In genomic region chr13:25274934-25275565, GRCm38 (mm10) we compare ENCODE assay signal across 20 mouse cellular contexts.
A peak's percentile ranks its signal among the peaks of the same experiment; 100 is the strongest.
DNase-seq lines count a peak whose midpoint lies in the region.
"Had no signal": no experiment of that assay in that cellular context is flagged by ENCODE, and none has a peak within 500 bp of the region (broad histone marks: within the 10 kb centered on the region; RNA-seq: fewer than 3 reads in every experiment).

No protein-coding gene starts in this region.

- DNase-seq in embryo, embryonic 9.5 days (ENCODE audit: extremely low spot score): peak; percentile 17
- DNase-seq in embryo, embryonic 11 days: no peak
- peak; percentile 13 for DNase-seq in MN1 (ENCODE audit: low spot score)
- peak; percentile 85 for DNase-seq in ZHBTc4 (ENCODE audit: low read depth, low spot score)
- DNase-seq in yolk sac, embryonic 10.5 days (ENCODE audit: low spot score): peak; percentile 22
- no peak for DNase-seq in cerebellum, adult 11-12 months
- no peak for DNase-seq in urinary bladder, postnatal 36 days (ENCODE audit: low spot score in 2 of 2)
- no peak for DNase-seq in kidney, postnatal 36 days
- DNase-seq: adrenal gland, adult 2 months; adrenal gland, postnatal 14 days; B cell, adult 2 months; cerebellum, adult 18-20 months; cerebellum, adult 9-10 months; cerebellum, postnatal 14 days; forebrain, postnatal 0 days; gastrocnemius, adult 2 months; gastrocnemius, postnatal 14 days; heart, postnatal 10 days; heart, postnatal 36 days; kidney, adult 2 months had no signal

Comparison
In these comparisons a context has a peak if more than half of its experiments do, and no peak if none do; other contexts are left out.
1. DNase-seq: peak in embryo, embryonic 9.5 days (single experiment), MN1 (single experiment), ZHBTc4 (single experiment) and yolk sac, embryonic 10.5 days (single experiment); none in embryo, embryonic 11 days (single experiment), cerebellum, adult 11-12 months (single experiment), urinary bladder, postnatal 36 days (0 of 2) and kidney, postnatal 36 days (0 of 2).